Mouse (Mus musculus) lung, postnatal 0 days (tissue): ENCODE results near the gene Rnf186. TPM values are rescaled to one million over a fixed set of nuclear protein-coding genes. Genes with fewer than 3 reads are reported as not detected.

Experiments
- ATAC-seq: fragments of 200-750 bp; cut with Nextera tagmentation; 2 replicates; pipeline ENCODE4 v1.8.0; 2017; ENCODE audit warnings: moderate library complexity
- DNase-seq: peaks from one replicate; pipeline ENCODE4 v3.0.0-alpha.2; 2016; ENCODE audit warnings: low spot score
- H3K27ac ChIP-seq: fragments of 300-500 bp; sonication (generic); 2 replicates; pipeline ENCODE4 v1.5.1; 2014; ENCODE audit warnings: antibody characterized with exemption, mild to moderate bottlenecking, low read length, mixed read lengths
- H3K27me3 ChIP-seq: fragments of 300-500 bp; sonication (generic); replicated peaks from 2 replicates; pipeline ENCODE4 v1.6.1; 2014; ENCODE audit warnings: low read length, mixed read lengths; ENCODE audit not compliant: insufficient read depth
- H3K36me3 ChIP-seq: fragments of 300-500 bp; sonication (generic); 2 replicates; pipeline ENCODE4 v1.6.1; 2014; ENCODE audit warnings: low read length, mixed read lengths; ENCODE audit not compliant: insufficient read depth
- H3K4me1 ChIP-seq: fragments of 300-500 bp; sonication (generic); 2 replicates; pipeline ENCODE4 v1.6.1; 2014; ENCODE audit warnings: antibody characterized with exemption, low read depth, low read length, mixed read lengths; ENCODE audit not compliant: insufficient read depth
- H3K4me2 ChIP-seq: fragments of 300-500 bp; sonication (generic); replicated peaks from 2 replicates; pipeline ENCODE4 v1.6.1; 2014; ENCODE audit warnings: low read depth, mild to moderate bottlenecking, low read length, moderate library complexity, mixed read lengths
- H3K4me3 ChIP-seq: fragments of 300-500 bp; sonication (generic); 2 replicates; pipeline ENCODE4 v1.5.1; 2014; ENCODE audit warnings: low read depth, low read length
- H3K9ac ChIP-seq: fragments of 300-500 bp; sonication (generic); replicated peaks from 2 replicates; pipeline ENCODE4 v1.6.1; 2014; ENCODE audit warnings: low read depth, mild to moderate bottlenecking
- H3K9me3 ChIP-seq: fragments of 300-500 bp; sonication (generic); 2 replicates; pipeline ENCODE4 v1.6.1; 2016; ENCODE audit warnings: low read length, mixed read lengths
- CTCF ChIP-seq: IDR thresholded peaks from 2 replicates; pipeline ENCODE4 v1.5.1; 2016; ENCODE audit warnings: antibody characterized with exemption, mild to moderate bottlenecking
- EP300 ChIP-seq: IDR thresholded peaks from 2 replicates; pipeline ENCODE4 v1.6.1; 2016; ENCODE audit warnings: antibody characterized with exemption, mild to moderate bottlenecking, control low read depth
- WGBS: fragments of 180-500 bp; shearing (Covaris S2); extraction: QIAGEN DNeasy Blood & Tissue Kit; methylation state at CpG from one replicate; pipeline ENCODE4 v1.1.7; 2014; 5-methylcytosine and 5-hydroxymethylcytosine counted together
- polyA plus RNA-seq: library from polyadenylated mRNA; unstranded; fragments of >200 nt; fragmentation: Nextera tagmentation; extraction: Ambion mirVana; gene quantifications from 2 replicates; pipeline ENCODE4 v1.2.1, GENCODE M21; 2015

Gene Rnf186
- polyA plus RNA-seq = 17.9 and 21.6 TPM in 2 replicates

GRCm38 (mm10) chr4:138966866-138967265 lies at the start of gene Rnf186:
Gene Rnf186 (plus strand): TSS chr4:138967112.
- Histone ChIP-seq H3K27ac (peak within 1 kb of the TSS; percentile 20; the same call in 1 of the 2 replicates), H3K36me3 (no peaks in the 10 kb centered on the region), H3K9ac (0 out of 2 replicates have a peak within 1 kb of the TSS, but pooled peaks have one; percentile 6), H3K4me1 (no peaks in the 10 kb centered on the region; the same call in 1 of the 2 replicates), H3K27me3 (no peaks in the 10 kb centered on the region), H3K4me2 (peak within 1 kb of the TSS; percentile 36), H3K4me3 (peak within 1 kb of the TSS; percentile 3; the same call in 1 of the 2 replicates), H3K9me3 (no peaks in the 10 kb centered on the region)
- DNase-seq (peak; percentile 85), ATAC-seq (peak; percentile 80)
- TF ChIP-seq EP300 (no peak), CTCF (peak; percentile 32)
- 61% methylated on average over 13 of the region's 13 CpGs for WGBS

- H3K4me1 ChIP-seq = no peaks in the 10 kb centered on the region
- TF ChIP-seq CTCF = peak; percentile 28
- TF ChIP-seq EP300 = no peak
- H3K4me3 ChIP-seq = no peak overlapping the region
- no peak for ATAC-seq
- no peak overlapping the region for H3K9ac ChIP-seq
- H3K27me3 ChIP-seq = no peaks in the 10 kb centered on the region
- no peaks in the 10 kb centered on the region for H3K36me3 ChIP-seq
- H3K27ac ChIP-seq = no peak overlapping the region
- no peak overlapping the region for H3K4me2 ChIP-seq
- 77% methylated on average over 9 of the region's 9 CpGs for WGBS
- DNase-seq = no peak
- no peaks in the 10 kb centered on the region for H3K9me3 ChIP-seq
These were observed 49.6 kb upstream of the Rnf186 start for GRCm38 (mm10) chr4:138917282-138917681.

GRCm38 (mm10) chr4:138921254-138922130 lies 45.4 kb upstream of the Rnf186 start:
- no peaks in the 10 kb centered on the region for H3K4me1 ChIP-seq
- no peaks in the 10 kb centered on the region for H3K9me3 ChIP-seq
- no peak for TF ChIP-seq CTCF
- no peak for DNase-seq
- no peak overlapping the region for H3K27ac ChIP-seq
- no peak overlapping the region for H3K4me3 ChIP-seq
- no peak for ATAC-seq
- H3K27me3 ChIP-seq = no peaks in the 10 kb centered on the region
- 37% methylated on average over 20 of the region's 20 CpGs for WGBS
- H3K4me2 ChIP-seq = no peak overlapping the region
- H3K36me3 ChIP-seq = no peaks in the 10 kb centered on the region
- H3K9ac ChIP-seq = no peak overlapping the region

- DNase-seq = peak; percentile 94
- TF ChIP-seq CTCF = peak; percentile 100
- no peak for TF ChIP-seq EP300
- H3K9me3 ChIP-seq = no peaks in the 10 kb centered on the region
- H3K27ac ChIP-seq = no peak overlapping the region
- H3K27me3 ChIP-seq = no peaks in the 10 kb centered on the region
- no peak overlapping the region for H3K4me2 ChIP-seq
- peak; percentile 86 for ATAC-seq
- H3K4me3 ChIP-seq = no peak overlapping the region
- no peak overlapping the region for H3K9ac ChIP-seq
- 1% methylated on average over 11 of the region's 11 CpGs for WGBS
- no peaks in the 10 kb centered on the region for H3K4me1 ChIP-seq
- no peaks in the 10 kb centered on the region for H3K36me3 ChIP-seq
These were observed 44.8 kb upstream of the Rnf186 start for GRCm38 (mm10) chr4:138922131-138922459.

GRCm38 (mm10) chr4:138925561-138925960 lies 41.4 kb upstream of the Rnf186 start:
- Histone ChIP-seq H3K4me1 (no peaks in the 10 kb centered on the region), H3K36me3 (no peaks in the 10 kb centered on the region), H3K27ac (no peak overlapping the region), H3K9ac (no peak overlapping the region), H3K4me3 (no peak overlapping the region), H3K9me3 (no peaks in the 10 kb centered on the region), H3K4me2 (no peak overlapping the region), H3K27me3 (no peaks in the 10 kb centered on the region)
- ATAC-seq (no peak), DNase-seq (no peak)
- 17% methylated on average over 2 of the region's 2 CpGs for WGBS
- TF ChIP-seq CTCF (no peak), EP300 (no peak)

GRCm38 (mm10) chr4:138933862-138934261 lies 33.0 kb upstream of the Rnf186 start:
- no peak overlapping the region for H3K9ac ChIP-seq
- ATAC-seq (no peak), DNase-seq (no peak)
- 53% methylated on average over 3 of the region's 3 CpGs for WGBS
- H3K4me3 ChIP-seq = no peak overlapping the region
- no peaks in the 10 kb centered on the region for H3K36me3 ChIP-seq
- no peaks in the 10 kb centered on the region for H3K4me1 ChIP-seq
- no peaks in the 10 kb centered on the region for H3K27me3 ChIP-seq
- H3K27ac ChIP-seq = no peak overlapping the region
- H3K4me2 ChIP-seq = no peak overlapping the region
- TF ChIP-seq EP300 (no peak), CTCF (no peak)
- H3K9me3 ChIP-seq = no peaks in the 10 kb centered on the region
